Mouse (Mus musculus): Measurements from ENCODE around the gene Ppfibp1. TPM values are rescaled to one million over a fixed set of nuclear protein-coding genes. Genes with fewer than 3 reads are reported as not detected.

Gene Ppfibp1
- total RNA-seq, 1 experiment = 39.9 TPM

DNA sequence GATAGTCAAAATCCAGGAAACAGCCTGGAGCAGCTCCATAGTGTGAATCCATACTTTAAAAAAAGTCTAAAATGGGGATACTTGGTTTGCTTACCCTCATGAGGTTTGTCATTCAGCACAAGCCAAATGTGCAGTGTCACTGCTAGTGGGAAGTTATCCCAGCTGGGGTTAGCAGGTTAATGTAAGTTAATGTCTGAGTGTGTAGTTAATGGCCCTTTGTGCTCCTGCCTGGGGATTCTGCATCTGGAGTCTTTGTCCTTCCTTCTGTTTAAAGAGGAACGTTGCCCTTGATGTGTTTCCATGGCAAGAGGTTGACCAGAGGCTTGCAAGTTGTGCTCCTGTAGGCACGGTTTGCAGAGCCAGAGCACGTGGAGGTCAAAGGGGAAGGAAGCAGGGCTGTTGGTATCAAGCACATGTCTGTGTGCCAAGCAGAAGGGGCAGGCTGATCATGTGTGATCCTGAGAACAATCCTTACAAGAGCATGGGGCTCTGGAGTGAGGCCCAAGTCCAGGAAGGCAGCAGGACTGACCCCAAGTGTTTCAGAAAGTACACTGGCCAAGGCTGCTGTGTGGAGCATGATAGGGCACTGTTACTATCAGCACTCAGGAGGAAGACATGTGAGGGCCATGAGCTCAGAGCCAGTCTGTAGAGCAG lies 24.7 kb downstream of the Ppfibp1 start:
- Histone ChIP-seq H3K4me1 (ENCODE audit: control insufficient read depth in 2 of 2, insufficient read depth in 2 of 2, low read length in 2 of 2, poor library complexity in 1 of 2) (peaks cover 2 to 3% of the 10 kb centered on the region in 2 experiments; a peak in 2 of 4 replicates), H3K27ac (ENCODE audit: insufficient read depth, low read depth, low read length, poor library complexity, severe bottlenecking) (no peak overlapping the region), H3K9me3 (ENCODE audit: control insufficient read depth, insufficient read depth, low read depth, low read length) (no peaks in the 10 kb centered on the region), H3K9ac (ENCODE audit: insufficient read depth, low read depth, low read length, poor library complexity, severe bottlenecking) (no peak overlapping the region), H3K36me3 (ENCODE audit: control insufficient read depth, insufficient read depth, low read length, poor library complexity, severe bottlenecking) (no peaks in the 10 kb centered on the region), H3K4me3 (ENCODE audit: insufficient read depth in 1 of 2, low read depth in 1 of 2, low read length in 2 of 2, poor library complexity in 1 of 2, severe bottlenecking in 1 of 2) (no peak overlapping the region)
- DNase-seq (ENCODE audit: low read depth, low spot score) = no peak
- TF ChIP-seq HCFC1 (IDR thresholded peaks at IDR 0.05; ENCODE audit: borderline replicate concordance, insufficient read depth, low read length) = no peak
- 0 out of 2 replicates have a peak, but pooled peaks have one; percentile 66 for TF ChIP-seq MAFK (IDR thresholded peaks at IDR 0.05; ENCODE audit: insufficient read depth, low read depth, low read length)
- no peak for TF ChIP-seq ZC3H11A (IDR thresholded peaks at IDR 0.05; ENCODE audit: borderline replicate concordance, low read depth, low read length)
- no peak for TF ChIP-seq ZNF384 (IDR thresholded peaks at IDR 0.05; ENCODE audit: low read depth, low read length)
- in situ Hi-C loops (cut with MboI; ENCODE audit: low sequenced_read_pairs in 2 of 2, unreplicated experiment in 2 of 2) = no loop called here

DNA sequence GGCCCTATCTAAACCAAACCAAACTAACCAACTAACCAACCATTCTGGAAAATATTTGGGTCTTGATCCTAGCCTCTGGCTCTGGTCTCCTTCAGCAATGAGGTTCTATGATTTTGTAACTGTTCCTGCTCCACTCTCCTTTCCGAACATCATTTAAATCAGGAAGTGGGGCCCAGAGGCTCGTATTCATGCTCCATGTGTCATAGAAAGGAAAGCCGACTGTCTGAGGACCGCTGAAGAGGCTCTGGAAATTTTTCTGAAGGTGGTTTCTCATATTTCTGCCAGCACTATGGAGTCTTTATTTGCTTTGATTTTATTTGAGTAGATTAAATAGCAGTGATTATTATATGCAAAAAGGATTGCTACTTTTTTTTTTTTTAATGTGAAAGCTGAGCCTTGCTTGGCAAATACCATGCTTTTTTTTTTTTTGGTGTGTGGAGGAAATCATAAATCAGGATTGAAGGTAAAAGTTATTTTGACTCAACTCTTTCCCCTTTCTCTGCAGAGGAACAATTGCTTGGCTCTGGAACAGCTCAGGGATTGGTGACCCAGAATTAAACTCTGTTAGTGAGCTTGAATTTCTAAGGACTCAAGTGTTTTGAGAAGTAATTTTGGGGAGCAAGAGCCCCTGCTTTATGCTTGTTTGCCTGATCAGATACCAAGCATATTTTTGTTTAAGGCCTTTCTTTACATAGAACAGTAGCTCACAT lies 25.4 kb downstream of the Ppfibp1 start:
- H3K4me3 ChIP-seq (ENCODE audit: insufficient read depth in 1 of 2, low read depth in 1 of 2, low read length in 2 of 2, poor library complexity in 1 of 2, severe bottlenecking in 1 of 2) = no peak overlapping the region
- no peaks in the 10 kb centered on the region; the same call in 1 of the 2 replicates for H3K36me3 ChIP-seq (ENCODE audit: control insufficient read depth, insufficient read depth, low read length, poor library complexity, severe bottlenecking)
- H3K27ac ChIP-seq (ENCODE audit: insufficient read depth, low read depth, low read length, poor library complexity, severe bottlenecking) = no peak overlapping the region
- H3K9me3 ChIP-seq (ENCODE audit: control insufficient read depth, insufficient read depth, low read depth, low read length) = no peaks in the 10 kb centered on the region
- H3K9ac ChIP-seq (ENCODE audit: insufficient read depth, low read depth, low read length, poor library complexity, severe bottlenecking) = no peak overlapping the region
- no peak for DNase-seq (ENCODE audit: low read depth, low spot score)
- TF ChIP-seq CHD2 (IDR thresholded peaks at IDR 0.05; ENCODE audit: low read depth, low read length) (no peak), HCFC1 (IDR thresholded peaks at IDR 0.05; ENCODE audit: borderline replicate concordance, insufficient read depth, low read length) (no peak), ZNF384 (IDR thresholded peaks at IDR 0.05; ENCODE audit: low read depth, low read length) (no peak), MAFK (IDR thresholded peaks at IDR 0.05; ENCODE audit: insufficient read depth, low read depth, low read length) (no peak), ZC3H11A (IDR thresholded peaks at IDR 0.05; ENCODE audit: borderline replicate concordance, low read depth, low read length) (no peak)
- in situ Hi-C loops (cut with MboI; ENCODE audit: low sequenced_read_pairs in 2 of 2, unreplicated experiment in 2 of 2) = no loop called here
- H3K4me1 ChIP-seq (ENCODE audit: control insufficient read depth in 2 of 2, insufficient read depth in 2 of 2, low read length in 2 of 2, poor library complexity in 1 of 2) = peaks cover 2 to 3% of the 10 kb centered on the region in 2 experiments; a peak in 2 of 4 replicates

GRCm38 (mm10) chr6:146915808-146916207 lies 27.5 kb downstream of the Ppfibp1 start:
- Histone ChIP-seq H3K36me3 (ENCODE audit: control insufficient read depth, insufficient read depth, low read length, poor library complexity, severe bottlenecking) (no peaks in the 10 kb centered on the region; the same call in 1 of the 2 replicates), H3K4me3 (ENCODE audit: insufficient read depth in 1 of 2, low read depth in 1 of 2, low read length in 2 of 2, poor library complexity in 1 of 2, severe bottlenecking in 1 of 2) (no peak overlapping the region), H3K27ac (ENCODE audit: insufficient read depth, low read depth, low read length, poor library complexity, severe bottlenecking) (no peak overlapping the region), H3K9me3 (ENCODE audit: control insufficient read depth, insufficient read depth, low read depth, low read length) (no peaks in the 10 kb centered on the region), H3K9ac (ENCODE audit: insufficient read depth, low read depth, low read length, poor library complexity, severe bottlenecking) (no peak overlapping the region), H3K4me1 (ENCODE audit: control insufficient read depth in 2 of 2, insufficient read depth in 2 of 2, low read length in 2 of 2, poor library complexity in 1 of 2) (peaks cover 2 to 3% of the 10 kb centered on the region in 2 experiments; a peak in 2 of 4 replicates)
- DNase-seq (ENCODE audit: low read depth, low spot score) = no peak
- in situ Hi-C loops (cut with MboI; ENCODE audit: low sequenced_read_pairs in 2 of 2, unreplicated experiment in 2 of 2) = no loop called here
- TF ChIP-seq ZNF384 (IDR thresholded peaks at IDR 0.05; ENCODE audit: low read depth, low read length) = no peak
- no peak for TF ChIP-seq MAFK (IDR thresholded peaks at IDR 0.05; ENCODE audit: insufficient read depth, low read depth, low read length)
- TF ChIP-seq HCFC1 (IDR thresholded peaks at IDR 0.05; ENCODE audit: borderline replicate concordance, insufficient read depth, low read length) = no peak
- TF ChIP-seq ZC3H11A (IDR thresholded peaks at IDR 0.05; ENCODE audit: borderline replicate concordance, low read depth, low read length) = no peak
- TF ChIP-seq CHD2 (IDR thresholded peaks at IDR 0.05; ENCODE audit: low read depth, low read length) = no peak

DNA sequence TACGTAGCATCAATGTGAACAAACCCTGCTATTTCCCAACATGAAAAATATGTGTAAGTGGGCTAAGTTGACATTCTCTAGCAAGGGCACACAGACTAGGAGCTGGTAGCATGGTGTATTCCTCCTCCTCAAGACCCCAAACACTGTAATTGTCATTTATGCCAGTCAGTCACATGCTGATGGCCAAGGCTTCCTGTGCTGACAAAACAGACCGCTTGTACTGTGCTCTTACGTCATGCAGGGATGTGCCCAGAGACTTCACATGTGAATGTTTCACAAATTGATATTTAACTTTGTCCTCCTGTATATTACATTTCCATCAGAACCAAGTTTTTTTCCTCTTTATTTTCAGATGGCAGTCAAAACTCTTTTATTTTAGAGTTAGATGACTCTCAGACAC lies 29.1 kb downstream of the Ppfibp1 start:
- no peak overlapping the region for H3K9ac ChIP-seq (ENCODE audit: insufficient read depth, low read depth, low read length, poor library complexity, severe bottlenecking)
- no peaks in the 10 kb centered on the region for H3K9me3 ChIP-seq (ENCODE audit: control insufficient read depth, insufficient read depth, low read depth, low read length)
- no peaks in the 10 kb centered on the region; the same call in 1 of the 2 replicates for H3K36me3 ChIP-seq (ENCODE audit: control insufficient read depth, insufficient read depth, low read length, poor library complexity, severe bottlenecking)
- no peak overlapping the region for H3K4me3 ChIP-seq (ENCODE audit: insufficient read depth in 1 of 2, low read depth in 1 of 2, low read length in 2 of 2, poor library complexity in 1 of 2, severe bottlenecking in 1 of 2)
- H3K27ac ChIP-seq (ENCODE audit: insufficient read depth, low read depth, low read length, poor library complexity, severe bottlenecking) = no peak overlapping the region
- in situ Hi-C loops (cut with MboI; ENCODE audit: low sequenced_read_pairs in 2 of 2, unreplicated experiment in 2 of 2) = no loop called here
- H3K4me1 ChIP-seq (ENCODE audit: control insufficient read depth in 2 of 2, insufficient read depth in 2 of 2, low read length in 2 of 2, poor library complexity in 1 of 2) = peaks cover 2 to 3% of the 10 kb centered on the region in 2 experiments; a peak in 2 of 4 replicates
- no peak for DNase-seq (ENCODE audit: low read depth, low spot score)
- TF ChIP-seq ZC3H11A (IDR thresholded peaks at IDR 0.05; ENCODE audit: borderline replicate concordance, low read depth, low read length) = no peak
- no peak for TF ChIP-seq MAFK (IDR thresholded peaks at IDR 0.05; ENCODE audit: insufficient read depth, low read depth, low read length)
- no peak for TF ChIP-seq HCFC1 (IDR thresholded peaks at IDR 0.05; ENCODE audit: borderline replicate concordance, insufficient read depth, low read length)
- TF ChIP-seq CHD2 (IDR thresholded peaks at IDR 0.05; ENCODE audit: low read depth, low read length) = no peak
- no peak for TF ChIP-seq ZNF384 (IDR thresholded peaks at IDR 0.05; ENCODE audit: low read depth, low read length)

Measured in ES-E14 (cell line).